Mouse (Mus musculus) forelimb bud, embryonic 11.5 days (tissue): Measurements from ENCODE around the gene Emc4.

Source experiments
- DNase-seq: peaks from one replicate; pipeline ENCODE4 v3.0.0-alpha.2; 2012; ENCODE audit warnings: low read depth, low spot score

Gene Emc4

GRCm38 (mm10) chr2:112367726-112368673, at the start of gene Emc4:
Gene Emc4, minus strand, starts transcription at chr2:112368027.
- DNase-seq, result peak; percentile 94

GRCm38 (mm10) chr2:112407030-112407429, 39.2 kb upstream of the Emc4 start:
- DNase-seq, result no peak

- no peak for DNase-seq
These were observed 28.8 kb upstream of the Emc4 start for GRCm38 (mm10) chr2:112396649-112397048.

GRCm38 (mm10) chr2:112393958-112394357, 26.1 kb upstream of the Emc4 start:
- no peak for DNase-seq

GRCm38 (mm10) chr2:112392689-112393088, 24.9 kb upstream of the Emc4 start:
- no peak for DNase-seq

GRCm38 (mm10) chr2:112391346-112392000, 23.6 kb upstream of the Emc4 start:
- DNase-seq, result no peak

- DNase-seq, result no peak
These were observed 23.0 kb upstream of the Emc4 start for GRCm38 (mm10) chr2:112390843-112391242.

- no peak for DNase-seq
These were observed 13.4 kb upstream of the Emc4 start for GRCm38 (mm10) chr2:112381219-112381618.

GRCm38 (mm10) chr2:112380131-112380530, 12.3 kb upstream of the Emc4 start:
- no peak for DNase-seq

- peak; percentile 91 for DNase-seq
These were observed 11.4 kb upstream of the Emc4 start, which contains the start of gene Katnbl1 for GRCm38 (mm10) chr2:112378973-112379898. Gene Katnbl1, plus strand, starts transcription at chr2:112379211.

- no peak for DNase-seq
These were observed 6.8 kb upstream of the Emc4 start for GRCm38 (mm10) chr2:112374610-112375009.

GRCm38 (mm10) chr2:112373141-112373540, 5.3 kb upstream of the Emc4 start:
- no peak for DNase-seq

GRCm38 (mm10) chr2:112369941-112370340, 2.1 kb upstream of the Emc4 start:
- no peak for DNase-seq

GRCm38 (mm10) chr2:112367222-112367621, 605 bp downstream of the Emc4 start:
- no peak for DNase-seq

- DNase-seq, result no peak
These were observed 7.1 kb downstream of the Emc4 start for GRCm38 (mm10) chr2:112360781-112361169.

GRCm38 (mm10) chr2:112360012-112360780, 7.6 kb downstream of the Emc4 start:
- no peak for DNase-seq

GRCm38 (mm10) chr2:112359611-112360010, 8.2 kb downstream of the Emc4 start:
- DNase-seq, result no peak

GRCm38 (mm10) chr2:112353685-112354455, 14.0 kb downstream of the Emc4 start:
- no peak for DNase-seq

- no peak for DNase-seq
These were observed 19.6 kb downstream of the Emc4 start for GRCm38 (mm10) chr2:112348246-112348645.

GRCm38 (mm10) chr2:112341117-112341516, 26.7 kb downstream of the Emc4 start:
- no peak for DNase-seq
